15 mouse cellular contexts compared by ENCODE assay signal in the genomic region with DNA sequence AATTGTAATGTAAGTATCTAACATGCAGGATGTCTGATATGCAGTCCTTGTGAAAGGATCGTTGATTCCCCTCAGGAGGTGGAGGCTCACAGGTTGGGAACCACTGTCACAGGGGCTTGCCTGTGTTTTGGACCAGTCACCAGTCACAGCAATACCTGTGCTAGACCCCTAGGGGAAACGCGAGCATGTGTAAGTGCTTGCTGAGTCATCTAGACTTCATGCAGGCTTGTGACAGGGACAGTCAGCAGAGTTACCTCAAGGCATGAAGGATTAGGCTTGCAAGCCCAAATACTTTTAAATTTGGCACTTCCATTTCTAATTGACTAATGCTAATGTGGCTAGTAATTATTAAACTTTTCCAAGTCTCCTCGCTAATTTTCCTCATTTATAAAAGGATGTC.
DNase-seq lines count a peak whose midpoint lies in the region; ATAC-seq and TF ChIP-seq lines count a peak whose summit lies in the region.
"Had no signal": no experiment of that assay in that cellular context is flagged by ENCODE, and none has a peak within 500 bp of the region (broad histone marks: within the 10 kb centered on the region; RNA-seq: fewer than 3 reads in every experiment).

No protein-coding gene starts in this region.

- intact Hi-C loops in gastrocnemius, adult 2 months (cut with DNase I), result no loop called here

- TF ChIP-seq POLR2A in kidney, adult 2 months (IDR thresholded peaks at IDR 0.05; ENCODE audit: low read depth, low read length), result no peak

- DNase-seq in midbrain, postnatal 0 days (ENCODE audit: low spot score), result no peak
- peak; percentile 8 for DNase-seq in G1E (ENCODE audit: low spot score)
- DNase-seq in fat pad, adult 2 months (ENCODE audit: extremely low read depth, low read depth, low spot score), result peak; percentile 46
- DNase-seq in splenic B cell, adult 2 months (ENCODE audit: low read depth, low spot score), result peak; percentile 3
- DNase-seq in kidney, adult 2 months, result no peak
- no peak for DNase-seq in gastrocnemius, adult 2 months
- DNase-seq: adrenal gland, postnatal 36 days; cerebellum, adult 11-12 months; lung, adult 18-20 months had no signal

- no peaks in the 10 kb centered on the region for H3K9me3 ChIP-seq in midbrain, postnatal 0 days (ENCODE audit: low read length)
- no peaks in the 10 kb centered on the region for H3K9me3 ChIP-seq in midbrain, embryonic 13.5 days
- no peaks in the 10 kb centered on the region for H3K9me3 ChIP-seq in G1E (replicated peaks)
- H3K9me3 ChIP-seq: embryonic facial prominence, embryonic 10.5 days; heart, embryonic 15.5 days; midbrain, embryonic 12.5 days; neural tube, embryonic 12.5 days had no signal

- H3K4me1 ChIP-seq in midbrain, postnatal 0 days (ENCODE audit: insufficient read depth, low read length), result no peaks in the 10 kb centered on the region
- H3K4me1 ChIP-seq in midbrain, embryonic 13.5 days (replicated peaks), result no peaks in the 10 kb centered on the region; the same call in 1 of the 2 replicates
- H3K4me1 ChIP-seq in G1E (ENCODE audit: insufficient read depth, low read depth, low read length), result peaks cover 20% of the 10 kb centered on the region
- no peaks in the 10 kb centered on the region for H3K4me1 ChIP-seq in kidney, adult 2 months (ENCODE audit: control insufficient read depth, insufficient read depth, low read length)
- H3K4me1 ChIP-seq: midbrain, embryonic 12.5 days; neural tube, embryonic 12.5 days had no signal

- H3K4me3 ChIP-seq in midbrain, postnatal 0 days (ENCODE audit: low read depth, low read length), result no peak overlapping the region
- H3K4me3 ChIP-seq in midbrain, embryonic 13.5 days (replicated peaks), result no peak overlapping the region
- H3K4me3 ChIP-seq in G1E (ENCODE audit: low read depth, low read length), result no peak overlapping the region
- no peak overlapping the region for H3K4me3 ChIP-seq in kidney, adult 2 months (ENCODE audit: insufficient read depth, low read depth, low read length)
- no peak overlapping the region for H3K4me3 ChIP-seq in gastrocnemius, adult 2 months
- H3K4me3 ChIP-seq: embryonic facial prominence, embryonic 10.5 days; heart, embryonic 15.5 days; midbrain, embryonic 12.5 days; neural tube, embryonic 12.5 days had no signal

- no peaks in the 10 kb centered on the region for H3K36me3 ChIP-seq in midbrain, postnatal 0 days (ENCODE audit: insufficient read depth, low read length)
- H3K36me3 ChIP-seq in midbrain, embryonic 13.5 days, result no peaks in the 10 kb centered on the region
- H3K36me3 ChIP-seq in G1E (replicated peaks), result no peaks in the 10 kb centered on the region
- no peaks in the 10 kb centered on the region for H3K36me3 ChIP-seq in splenic B cell, adult 2 months (ENCODE audit: control insufficient read depth, insufficient read depth, low read length, poor library complexity, severe bottlenecking)
- no peaks in the 10 kb centered on the region for H3K36me3 ChIP-seq in kidney, adult 2 months (ENCODE audit: control insufficient read depth, insufficient read depth, low read length)
- H3K36me3 ChIP-seq: embryonic facial prominence, embryonic 10.5 days; heart, embryonic 15.5 days; midbrain, embryonic 12.5 days; neural tube, embryonic 12.5 days had no signal

- TF ChIP-seq CTCF in midbrain, postnatal 0 days (IDR thresholded peaks at IDR 0.05), result peak; percentile 29; the same call in 1 of the 2 replicates
- no peak for TF ChIP-seq CTCF in G1E (IDR thresholded peaks at IDR 0.05; ENCODE audit: low read depth, low read length)
- no peak for TF ChIP-seq CTCF in kidney, adult 2 months (conservative IDR thresholded peaks at IDR 0.05; ENCODE audit: insufficient read depth, insufficient read length, low read depth, low read length)
- no peak for TF ChIP-seq CTCF in gastrocnemius, adult 2 months (IDR thresholded peaks at IDR 0.05)

- H3K4me2 ChIP-seq in midbrain, postnatal 0 days (ENCODE audit: low read depth, low read length, poor library complexity, severe bottlenecking), result no peak overlapping the region
- no peak overlapping the region for H3K4me2 ChIP-seq in midbrain, embryonic 13.5 days (replicated peaks)
- H3K4me2 ChIP-seq: heart, embryonic 15.5 days; midbrain, embryonic 12.5 days; neural tube, embryonic 12.5 days had no signal

- ATAC-seq in midbrain, postnatal 0 days (ENCODE audit: low FRiP score), result no peak
- ATAC-seq in midbrain, embryonic 13.5 days, result no peak
- no peak for ATAC-seq in G1E (ENCODE audit: extremely low read depth, insufficient number of reproducible peaks, low FRiP score, poor library complexity, severe bottlenecking)
- ATAC-seq: Patski had no signal

- 82% methylated on average over 4 of the region's 4 CpGs for WGBS in midbrain, postnatal 0 days
- 84% methylated on average over 4 of the region's 4 CpGs for WGBS in midbrain, embryonic 13.5 days
- 62% methylated on average over 4 of the region's 4 CpGs for WGBS in kidney, adult 2 months

- no peak overlapping the region for H3K9ac ChIP-seq in midbrain, postnatal 0 days (replicated peaks; ENCODE audit: low read length, poor library complexity, severe bottlenecking)
- H3K9ac ChIP-seq in midbrain, embryonic 13.5 days (replicated peaks), result no peak overlapping the region
- H3K9ac ChIP-seq: heart, embryonic 15.5 days; midbrain, embryonic 12.5 days; neural tube, embryonic 12.5 days had no signal

- H3K27ac ChIP-seq in midbrain, postnatal 0 days (ENCODE audit: low read depth, low read length), result no peak overlapping the region
- H3K27ac ChIP-seq in midbrain, embryonic 13.5 days, result no peak overlapping the region
- H3K27ac ChIP-seq in kidney, adult 2 months (ENCODE audit: insufficient read depth, low read depth, low read length), result no peak overlapping the region
- no peak overlapping the region for H3K27ac ChIP-seq in gastrocnemius, adult 2 months
- H3K27ac ChIP-seq: embryonic facial prominence, embryonic 10.5 days; heart, embryonic 15.5 days; midbrain, embryonic 12.5 days; neural tube, embryonic 12.5 days had no signal

- no peaks in the 10 kb centered on the region for H3K27me3 ChIP-seq in midbrain, postnatal 0 days (ENCODE audit: insufficient read depth, low read length)
- no peaks in the 10 kb centered on the region for H3K27me3 ChIP-seq in midbrain, embryonic 13.5 days
- no peaks in the 10 kb centered on the region for H3K27me3 ChIP-seq in G1E (ENCODE audit: insufficient read depth, low read length)
- H3K27me3 ChIP-seq in splenic B cell, adult 2 months (ENCODE audit: control insufficient read depth, insufficient read depth, low read length, poor library complexity, severe bottlenecking), result no peaks in the 10 kb centered on the region
- H3K27me3 ChIP-seq in kidney, adult 2 months (replicated peaks; ENCODE audit: control insufficient read depth, insufficient read depth, low read length), result no peaks in the 10 kb centered on the region
- H3K27me3 ChIP-seq: heart, embryonic 15.5 days; midbrain, embryonic 12.5 days; neural tube, embryonic 12.5 days; Patski had no signal

Comparison
In these comparisons a context has a peak if more than half of its experiments do, and no peak if none do; other contexts are left out.
1. DNase-seq: peak in G1E (single experiment), fat pad, adult 2 months (single experiment) and splenic B cell, adult 2 months (single experiment); none in midbrain, postnatal 0 days (single experiment), kidney, adult 2 months (single experiment) and gastrocnemius, adult 2 months (single experiment).